Mouse (Mus musculus): ENCODE measurements around the gene Nit2. TPM values are rescaled to one million over a fixed set of nuclear protein-coding genes. Genes with fewer than 3 reads are reported as not detected.

Gene Nit2
- total and polyA plus RNA-seq, 3 experiments: 33.6 to 38.9 TPM; not detected in 1

- TF ChIP-seq POLR2AphosphoS2 (IDR thresholded peaks at IDR 0.05; ENCODE audit: low read length) (peak; percentile 19; the same call in 1 of the 2 replicates), MAFK (IDR thresholded peaks at IDR 0.05; ENCODE audit: borderline replicate concordance, low read depth, low read length) (no peak), CHD1 (IDR thresholded peaks at IDR 0.05; ENCODE audit: low read depth, low read length) (no peak), POLR2A (IDR thresholded peaks at IDR 0.05; ENCODE audit: control insufficient read depth in 1 of 2, insufficient read depth in 1 of 2, low read depth in 1 of 2, low read length in 2 of 2, poor library complexity in 1 of 2) (peak in 1 of 2 experiments; percentile 13; a peak in 1 of 4 replicates)
- no peak overlapping the region for H3K9ac ChIP-seq (ENCODE audit: control insufficient read depth, low read depth, low read length, poor library complexity, severe bottlenecking)
- H3K9me3 ChIP-seq (replicated peaks; ENCODE audit: insufficient read depth, low read length): no peaks in the 10 kb centered on the region
- H3K27me3 ChIP-seq (ENCODE audit: control insufficient read depth in 1 of 2, insufficient read depth in 2 of 2, low read length in 2 of 2): no peaks in the 10 kb centered on the region
- H3K27ac ChIP-seq (ENCODE audit: control insufficient read depth, low read depth, low read length): no peak overlapping the region
- 0 out of 2 replicates have a peak, but pooled peaks cover under 1% of the 10 kb centered on the region for H3K79me2 ChIP-seq (ENCODE audit: control insufficient read depth, insufficient read depth, low read length, poor library complexity)
- H3K36me3 ChIP-seq (ENCODE audit: control insufficient read depth in 1 of 2, insufficient read depth in 2 of 2, low read length in 2 of 2): peaks cover 7 to 8% of the 10 kb centered on the region in 2 experiments
- no peak for DNase-seq (ENCODE audit: low read depth, low spot score)
- H3K4me3 ChIP-seq (ENCODE audit: control insufficient read depth in 1 of 2, insufficient read depth in 1 of 2, low read depth in 2 of 2, low read length in 2 of 2): no peak overlapping the region
- H3K4me1 ChIP-seq (ENCODE audit: control insufficient read depth in 1 of 2, insufficient read depth in 2 of 2, low read length in 2 of 2): peaks cover 0 to 2% of the 10 kb centered on the region in 2 experiments; a peak in 1 of 4 replicates
Observed at GRCm38 (mm10) chr16:57157728-57158127, 9.4 kb downstream of the Nit2 start.

GRCm38 (mm10) chr16:57157076-57157475 is 10.1 kb downstream of the Nit2 start:
- Histone ChIP-seq H3K9ac (ENCODE audit: control insufficient read depth, low read depth, low read length, poor library complexity, severe bottlenecking) (no peak overlapping the region), H3K4me1 (ENCODE audit: control insufficient read depth in 1 of 2, insufficient read depth in 2 of 2, low read length in 2 of 2) (peaks cover 0 to 2% of the 10 kb centered on the region in 2 experiments; a peak in 1 of 4 replicates), H3K4me3 (ENCODE audit: control insufficient read depth in 1 of 2, insufficient read depth in 1 of 2, low read depth in 2 of 2, low read length in 2 of 2) (no peak overlapping the region), H3K79me2 (ENCODE audit: control insufficient read depth, insufficient read depth, low read length, poor library complexity) (0 out of 2 replicates have a peak, but pooled peaks cover 1% of the 10 kb centered on the region), H3K9me3 (replicated peaks; ENCODE audit: insufficient read depth, low read length) (no peaks in the 10 kb centered on the region), H3K36me3 (ENCODE audit: control insufficient read depth in 1 of 2, insufficient read depth in 2 of 2, low read length in 2 of 2) (peaks cover 8 to 13% of the 10 kb centered on the region in 2 experiments), H3K27ac (ENCODE audit: control insufficient read depth, low read depth, low read length) (no peak overlapping the region), H3K27me3 (ENCODE audit: control insufficient read depth in 1 of 2, insufficient read depth in 2 of 2, low read length in 2 of 2) (no peaks in the 10 kb centered on the region)
- DNase-seq (ENCODE audit: low read depth, low spot score): no peak
- no peak for TF ChIP-seq USF1 (IDR thresholded peaks at IDR 0.05; ENCODE audit: low read depth, low read length)
- no peak for TF ChIP-seq MXI1 (IDR thresholded peaks at IDR 0.05; ENCODE audit: low read depth, low read length)
- TF ChIP-seq POLR2AphosphoS2 (IDR thresholded peaks at IDR 0.05; ENCODE audit: low read length): peak; percentile 33; the same call in 1 of the 2 replicates

GRCm38 (mm10) chr16:57155899-57156298 is 11.2 kb downstream of the Nit2 start:
- H3K9ac ChIP-seq (ENCODE audit: control insufficient read depth, low read depth, low read length, poor library complexity, severe bottlenecking): no peak overlapping the region
- H3K4me3 ChIP-seq (ENCODE audit: control insufficient read depth in 1 of 2, insufficient read depth in 1 of 2, low read depth in 2 of 2, low read length in 2 of 2): no peak overlapping the region
- H3K4me1 ChIP-seq (ENCODE audit: control insufficient read depth in 1 of 2, insufficient read depth in 2 of 2, low read length in 2 of 2): peaks cover 0 to 2% of the 10 kb centered on the region in 2 experiments; a peak in 1 of 4 replicates
- H3K9me3 ChIP-seq (replicated peaks; ENCODE audit: insufficient read depth, low read length): no peaks in the 10 kb centered on the region
- H3K27me3 ChIP-seq (ENCODE audit: control insufficient read depth in 1 of 2, insufficient read depth in 2 of 2, low read length in 2 of 2): no peaks in the 10 kb centered on the region
- H3K36me3 ChIP-seq (ENCODE audit: control insufficient read depth in 1 of 2, insufficient read depth in 2 of 2, low read length in 2 of 2): peaks cover 10 to 13% of the 10 kb centered on the region in 2 experiments
- peaks cover 1% of the 10 kb centered on the region; the same call in 1 of the 2 replicates for H3K79me2 ChIP-seq (ENCODE audit: control insufficient read depth, insufficient read depth, low read length, poor library complexity)
- peak; percentile 47 for TF ChIP-seq GATA1 (IDR thresholded peaks at IDR 0.05; ENCODE audit: low read depth, low read length)
- no peak for TF ChIP-seq EP300 (IDR thresholded peaks at IDR 0.05; ENCODE audit: low read depth in 1 of 2, low read length in 2 of 2)
- no peak overlapping the region for H3K27ac ChIP-seq (ENCODE audit: control insufficient read depth, low read depth, low read length)
- DNase-seq (ENCODE audit: low read depth, low spot score): peak; percentile 40

- Histone ChIP-seq H3K4me3 (ENCODE audit: control insufficient read depth in 1 of 2, insufficient read depth in 1 of 2, low read depth in 2 of 2, low read length in 2 of 2) (no peak overlapping the region), H3K4me1 (ENCODE audit: control insufficient read depth in 1 of 2, insufficient read depth in 2 of 2, low read length in 2 of 2) (peaks cover 0 to 2% of the 10 kb centered on the region in 2 experiments; a peak in 1 of 4 replicates), H3K9ac (ENCODE audit: control insufficient read depth, low read depth, low read length, poor library complexity, severe bottlenecking) (no peak overlapping the region), H3K27ac (ENCODE audit: control insufficient read depth, low read depth, low read length) (no peak overlapping the region), H3K9me3 (replicated peaks; ENCODE audit: insufficient read depth, low read length) (no peaks in the 10 kb centered on the region), H3K36me3 (ENCODE audit: control insufficient read depth in 1 of 2, insufficient read depth in 2 of 2, low read length in 2 of 2) (peaks cover 10 to 35% of the 10 kb centered on the region in 2 experiments), H3K79me2 (ENCODE audit: control insufficient read depth, insufficient read depth, low read length, poor library complexity) (peaks cover 1% of the 10 kb centered on the region; the same call in 1 of the 2 replicates), H3K27me3 (ENCODE audit: control insufficient read depth in 1 of 2, insufficient read depth in 2 of 2, low read length in 2 of 2) (no peaks in the 10 kb centered on the region)
- no peak for DNase-seq (ENCODE audit: low read depth, low spot score)
- TF ChIP-seq POLR2A (IDR thresholded peaks at IDR 0.05; ENCODE audit: control insufficient read depth in 1 of 2, insufficient read depth in 1 of 2, low read depth in 1 of 2, low read length in 2 of 2, poor library complexity in 1 of 2) (no peak), NELFE (IDR thresholded peaks at IDR 0.05; ENCODE audit: low read depth, low read length) (no peak), TCF12 (IDR thresholded peaks at IDR 0.05; ENCODE audit: low read depth, low read length) (no peak), CHD1 (IDR thresholded peaks at IDR 0.05; ENCODE audit: low read depth, low read length) (no peak), SIN3A (IDR thresholded peaks at IDR 0.05; ENCODE audit: low read length) (no peak), CTCF (IDR thresholded peaks at IDR 0.05 in 2 of 3, conservative IDR thresholded peaks at IDR 0.05 in 1 of 3; ENCODE audit: control insufficient read depth in 1 of 3, insufficient read depth in 1 of 3, low read depth in 2 of 3, low read length in 3 of 3, poor library complexity in 1 of 3, severe bottlenecking in 1 of 3) (no peak), ZNF384 (IDR thresholded peaks at IDR 0.05; ENCODE audit: low read depth, low read length) (no peak), USF2 (IDR thresholded peaks at IDR 0.05; ENCODE audit: borderline replicate concordance in 1 of 2, insufficient read depth in 1 of 2, low read depth in 1 of 2, low read length in 2 of 2) (no peak), TBP (IDR thresholded peaks at IDR 0.05; ENCODE audit: low read depth, low read length) (no peak), ZMIZ1 (IDR thresholded peaks at IDR 0.05; ENCODE audit: low read depth, low read length) (no peak), POLR2AphosphoS2 (IDR thresholded peaks at IDR 0.05; ENCODE audit: low read length) (no peak), MXI1 (IDR thresholded peaks at IDR 0.05; ENCODE audit: low read depth, low read length) (no peak), KAT2A (conservative IDR thresholded peaks at IDR 0.05; ENCODE audit: low read depth, low read length) (no peak), GATA1 (IDR thresholded peaks at IDR 0.05; ENCODE audit: low read depth, low read length) (no peak), ELF1 (IDR thresholded peaks at IDR 0.05; ENCODE audit: low read depth, low read length) (no peak), RCOR1 (IDR thresholded peaks at IDR 0.05; ENCODE audit: low read depth, low read length) (no peak)
Observed at GRCm38 (mm10) chr16:57151437-57151836, 15.7 kb downstream of the Nit2 start.
